In genomic region chr13:45752498-45752897, GRCm38 (mm10) we compare ENCODE assay signal across 16 mouse cellular contexts.
"Had no signal": no experiment of that assay in that cellular context is flagged by ENCODE, and none has a peak within 500 bp of the region (broad histone marks: within the 10 kb centered on the region; RNA-seq: fewer than 3 reads in every experiment).

No protein-coding gene starts in this region.

- H3K4me2 ChIP-seq: kidney, embryonic 15.5 days; limb, embryonic 12.5 days; liver, embryonic 15.5 days; midbrain, embryonic 15.5 days; neural tube, embryonic 13.5 days; stomach, embryonic 15.5 days had no signal

- H3K36me3 ChIP-seq: kidney, embryonic 15.5 days; limb, embryonic 12.5 days; liver, embryonic 15.5 days; midbrain, embryonic 10.5 days; midbrain, embryonic 15.5 days; neural tube, embryonic 13.5 days; stomach, embryonic 15.5 days had no signal

- H3K27me3 ChIP-seq: kidney, embryonic 15.5 days; limb, embryonic 12.5 days; liver, embryonic 15.5 days; midbrain, embryonic 15.5 days; neural tube, embryonic 13.5 days; stomach, embryonic 15.5 days had no signal

- H3K4me1 ChIP-seq: liver, embryonic 15.5 days had no signal

- H3K27ac ChIP-seq: kidney, embryonic 15.5 days; limb, embryonic 12.5 days; liver, embryonic 15.5 days; midbrain, embryonic 10.5 days; midbrain, embryonic 15.5 days; neural tube, embryonic 13.5 days; stomach, embryonic 15.5 days had no signal

- ATAC-seq: lung, postnatal 0 days; midbrain, embryonic 15.5 days had no signal

- DNase-seq: kidney, postnatal 14 days; layer of hippocampus, postnatal 36 days; lung, adult 2 months; lung, postnatal 36 days; retina, postnatal 1 day; right cerebral cortex, postnatal 4 days; spleen, adult 18-20 months; thymus, postnatal 36 days had no signal

- H3K9ac ChIP-seq: kidney, embryonic 15.5 days; limb, embryonic 12.5 days; liver, embryonic 15.5 days; midbrain, embryonic 15.5 days; neural tube, embryonic 13.5 days; stomach, embryonic 15.5 days had no signal

- H3K9me3 ChIP-seq: kidney, embryonic 15.5 days; limb, embryonic 12.5 days; liver, embryonic 15.5 days; midbrain, embryonic 10.5 days; midbrain, embryonic 15.5 days; neural tube, embryonic 13.5 days; stomach, embryonic 15.5 days had no signal

- H3K4me3 ChIP-seq: kidney, embryonic 15.5 days; limb, embryonic 12.5 days; liver, embryonic 15.5 days; midbrain, embryonic 10.5 days; midbrain, embryonic 15.5 days; neural tube, embryonic 13.5 days; stomach, embryonic 15.5 days had no signal
